9 mouse cellular contexts compared by ENCODE assay signal in the genomic region with DNA sequence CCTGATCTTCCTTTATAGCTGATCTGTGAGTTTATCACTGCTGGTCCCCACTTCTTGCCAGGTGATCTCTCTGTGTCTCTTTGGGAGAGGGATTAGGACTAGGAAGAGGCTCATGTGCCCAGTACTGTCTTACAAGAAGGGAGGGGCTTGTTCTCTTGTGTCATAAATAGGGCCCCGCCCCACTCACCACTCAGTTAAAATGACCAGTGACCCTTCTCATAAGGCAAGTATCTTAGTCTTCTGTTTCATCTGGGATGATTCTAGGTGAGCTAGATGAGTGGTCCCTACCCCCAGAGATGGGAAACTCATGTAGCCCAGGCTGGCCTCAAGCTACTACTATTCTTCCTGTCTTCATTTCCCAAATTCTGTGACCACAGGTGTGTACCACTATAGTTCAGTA. TPM values are rescaled to one million over a fixed set of nuclear protein-coding genes. Genes with fewer than 3 reads are reported as not detected.
DNase-seq lines count a peak whose midpoint lies in the region; ATAC-seq and TF ChIP-seq lines count a peak whose summit lies in the region.
"Had no signal": no experiment of that assay in that cellular context is flagged by ENCODE, and none has a peak within 500 bp of the region (broad histone marks: within the 10 kb centered on the region; RNA-seq: fewer than 3 reads in every experiment).

Lipe (minus strand) TSS at position 101 of the 400 bp plus-strand sequence.

- H3K9me3 ChIP-seq in forebrain, embryonic 15.5 days = no peaks in the 10 kb centered on the region
- no peaks in the 10 kb centered on the region for H3K9me3 ChIP-seq in forebrain, embryonic 14.5 days (replicated peaks; ENCODE audit: control insufficient read depth, low read length)
- H3K9me3 ChIP-seq in stomach, embryonic 16.5 days (replicated peaks; ENCODE audit: control insufficient read depth, low read length) = no peaks in the 10 kb centered on the region

- DNase-seq in forebrain, embryonic 14.5 days (ENCODE audit: low spot score) = no peak
- no peak for DNase-seq in testis, postnatal 10 days (ENCODE audit: low spot score)
- DNase-seq in gonadal fat pad, adult 2 months (ENCODE audit: low read depth) = no peak
- no peak for DNase-seq in ovary, postnatal 36 days (ENCODE audit: low spot score)
- no peak for DNase-seq in adipocyte (ENCODE audit: low spot score)
- DNase-seq: kidney, adult 11 months had no signal

- no peak within 1 kb of the TSS for H3K4me2 ChIP-seq in forebrain, embryonic 15.5 days (replicated peaks)
- no peak within 1 kb of the TSS for H3K4me2 ChIP-seq in forebrain, embryonic 14.5 days (ENCODE audit: low read length)
- no peak within 1 kb of the TSS for H3K4me2 ChIP-seq in stomach, embryonic 16.5 days (ENCODE audit: low read depth, low read length)

- WGBS in forebrain, embryonic 15.5 days = 93% methylated on average over 1 of the region's 1 CpGs
- WGBS in forebrain, embryonic 14.5 days = 96% methylated on average over 1 of the region's 1 CpGs
- 91% methylated on average over 1 of the region's 1 CpGs for WGBS in stomach, embryonic 16.5 days

- no peak within 1 kb of the TSS for H3K9ac ChIP-seq in forebrain, embryonic 15.5 days (replicated peaks)
- H3K9ac ChIP-seq in forebrain, embryonic 14.5 days (ENCODE audit: low read length) = no peak within 1 kb of the TSS
- no peak within 1 kb of the TSS for H3K9ac ChIP-seq in stomach, embryonic 16.5 days (ENCODE audit: low read length)

- H3K4me3 ChIP-seq in forebrain, embryonic 15.5 days = no peak within 1 kb of the TSS
- no peak within 1 kb of the TSS for H3K4me3 ChIP-seq in forebrain, embryonic 14.5 days (ENCODE audit: low read depth, low read length)
- peak within 1 kb of the TSS; percentile 98 for H3K4me3 ChIP-seq in testis, adult 2 months (ENCODE audit: control insufficient read depth, low read depth, low read length)
- H3K4me3 ChIP-seq in stomach, embryonic 16.5 days (replicated peaks; ENCODE audit: low read length) = no peak within 1 kb of the TSS

- TF ChIP-seq POLR2A in testis, adult 2 months (IDR thresholded peaks at IDR 0.05; ENCODE audit: control insufficient read depth, low read depth, low read length) = no peak

- H3K4me1 ChIP-seq in forebrain, embryonic 15.5 days = peaks cover 20% of the 10 kb centered on the region
- H3K4me1 ChIP-seq in forebrain, embryonic 14.5 days (ENCODE audit: control insufficient read depth, insufficient read depth, low read length) = peaks cover 14% of the 10 kb centered on the region
- peaks cover 5% of the 10 kb centered on the region for H3K4me1 ChIP-seq in testis, adult 2 months (ENCODE audit: control insufficient read depth, insufficient read depth, low read length)
- peaks cover 15% of the 10 kb centered on the region for H3K4me1 ChIP-seq in stomach, embryonic 16.5 days (ENCODE audit: control insufficient read depth, insufficient read depth, low read length)

- no peaks in the 10 kb centered on the region for H3K27me3 ChIP-seq in forebrain, embryonic 15.5 days
- H3K27me3 ChIP-seq in forebrain, embryonic 14.5 days (replicated peaks; ENCODE audit: control insufficient read depth, insufficient read depth, low read length) = no peaks in the 10 kb centered on the region
- H3K27me3 ChIP-seq in testis, adult 2 months (ENCODE audit: control insufficient read depth, insufficient read depth, low read length) = no peaks in the 10 kb centered on the region
- no peaks in the 10 kb centered on the region for H3K27me3 ChIP-seq in stomach, embryonic 16.5 days (ENCODE audit: control insufficient read depth, insufficient read depth, low read length)

- no peak within 1 kb of the TSS for H3K27ac ChIP-seq in forebrain, embryonic 15.5 days (replicated peaks)
- no peak within 1 kb of the TSS for H3K27ac ChIP-seq in forebrain, embryonic 14.5 days (ENCODE audit: low read depth, low read length)
- H3K27ac ChIP-seq in testis, adult 2 months (ENCODE audit: control insufficient read depth, insufficient read depth, low read depth, low read length) = peak within 1 kb of the TSS; percentile 96; the same call in 1 of the 2 replicates
- H3K27ac ChIP-seq in stomach, embryonic 16.5 days (ENCODE audit: low read length) = no peak within 1 kb of the TSS

- TF ChIP-seq CTCF in testis, adult 2 months (IDR thresholded peaks at IDR 0.05; ENCODE audit: control insufficient read depth, insufficient read depth, insufficient replicate concordance, low read depth, low read length) = no peak

- no peak for ATAC-seq in forebrain, embryonic 15.5 days (replicated peaks)
- no peak for ATAC-seq in forebrain, embryonic 14.5 days
- ATAC-seq in stomach, embryonic 16.5 days (ENCODE audit: insufficient read depth, low FRiP score) = no peak

- no peaks in the 10 kb centered on the region for H3K36me3 ChIP-seq in forebrain, embryonic 15.5 days
- no peaks in the 10 kb centered on the region for H3K36me3 ChIP-seq in forebrain, embryonic 14.5 days (ENCODE audit: control insufficient read depth, insufficient read depth, low read length)
- no peaks in the 10 kb centered on the region; the same call in 1 of the 2 replicates for H3K36me3 ChIP-seq in testis, adult 2 months (ENCODE audit: control insufficient read depth, insufficient read depth, low read length)
- H3K36me3 ChIP-seq in stomach, embryonic 16.5 days (ENCODE audit: control insufficient read depth, insufficient read depth, low read length) = no peaks in the 10 kb centered on the region

RNA-seq across cellular contexts. Expression of gene Lipe, which starts in this region (rescaled TPM):
- 15.4 and 16.1 TPM in 2 replicates for polyA plus RNA-seq in forebrain, embryonic 15.5 days (2015; fragmentation: Nextera tagmentation; extraction: Ambion mirVana)
- 5.3 and 8.3 TPM in 2 replicates for polyA plus RNA-seq in forebrain, embryonic 14.5 days (2014; fragmentation: Nextera tagmentation; extraction: Ambion mirVana)
- polyA plus RNA-seq in testis, adult 2 months (2012; rRNA removed) = 250 and 254 TPM in 2 replicates
- 664 and 702 TPM in 2 replicates for polyA plus RNA-seq in gonadal fat pad, adult 2 months (2012; rRNA removed)
- polyA plus RNA-seq in stomach, embryonic 16.5 days (2015; fragmentation: Nextera tagmentation; extraction: Ambion mirVana) = 10.6 and 10.9 TPM in 2 replicates

Comparison
In these comparisons a context has a peak if more than half of its experiments do, and no peak if none do; other contexts are left out.
1. RNA of gene Lipe (polyA plus RNA-seq): 664 to 702 TPM in gonadal fat pad, adult 2 months and 250 to 254 TPM in testis, adult 2 months; 15.4 to 16.1 TPM in forebrain, embryonic 15.5 days, 10.6 to 10.9 TPM in stomach, embryonic 16.5 days and 5.3 to 8.3 TPM in forebrain, embryonic 14.5 days; every median in the first group is over 10 times any median in the second.